In the genomic region with DNA sequence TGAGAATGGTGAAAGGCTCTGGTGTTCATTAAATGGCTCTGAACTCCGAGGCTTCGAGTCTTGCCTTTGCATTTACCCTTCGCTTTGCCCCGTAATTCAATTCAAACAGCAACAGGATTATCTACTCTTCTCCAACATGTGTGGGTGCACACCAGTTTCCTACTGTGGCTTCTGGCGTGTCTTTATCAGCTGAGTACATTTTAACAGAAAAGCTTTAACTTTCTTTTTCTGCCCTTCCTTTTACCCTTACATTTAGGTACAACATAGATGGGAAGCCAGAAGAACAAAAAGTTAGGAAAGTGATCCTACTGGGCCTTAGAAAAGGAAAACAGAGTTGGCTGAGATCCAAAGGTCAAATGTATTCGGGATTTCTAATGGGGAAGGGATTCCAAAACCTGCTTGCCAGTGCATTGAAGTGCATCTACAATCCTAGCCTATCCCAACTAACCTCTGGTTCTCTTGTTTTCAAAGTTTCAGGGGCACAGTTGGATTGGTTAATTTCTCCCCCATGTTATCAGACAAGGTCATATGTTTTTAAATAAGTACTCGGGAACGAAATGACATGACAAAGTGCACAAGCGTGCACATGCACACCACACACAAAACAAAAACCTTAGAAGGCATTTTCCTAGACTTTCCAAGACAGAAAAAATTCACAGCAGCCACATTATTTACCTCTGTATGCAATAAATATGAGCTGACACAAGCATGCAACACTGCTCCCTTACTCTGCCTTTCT, we compare ENCODE assay signal across 24 mouse cellular contexts.
DNase-seq lines count a peak whose midpoint lies in the region; ATAC-seq and TF ChIP-seq lines count a peak whose summit lies in the region.
"Had no signal": no experiment of that assay in that cellular context is flagged by ENCODE, and none has a peak within 500 bp of the region (broad histone marks: within the 10 kb centered on the region; RNA-seq: fewer than 3 reads in every experiment).

No protein-coding gene starts in this region.

- peak; percentile 72 for TF ChIP-seq EP300 in liver, postnatal 0 days (IDR thresholded peaks at IDR 0.05; ENCODE audit: low read depth)

- H3K9me3 ChIP-seq in heart, embryonic 16.5 days (replicated peaks; ENCODE audit: control insufficient read depth, low read length) = no peaks in the 10 kb centered on the region
- H3K9me3 ChIP-seq in liver, postnatal 0 days (ENCODE audit: low read length) = no peaks in the 10 kb centered on the region
- H3K9me3 ChIP-seq: embryonic facial prominence, embryonic 15.5 days; hindbrain, embryonic 10.5 days; kidney, embryonic 15.5 days; midbrain, embryonic 13.5 days had no signal

- H3K27me3 ChIP-seq in heart, embryonic 16.5 days (ENCODE audit: control insufficient read depth, insufficient read depth, low read length) = no peaks in the 10 kb centered on the region
- no peaks in the 10 kb centered on the region for H3K27me3 ChIP-seq in liver, postnatal 0 days (ENCODE audit: insufficient read depth, low read length)
- H3K27me3 ChIP-seq in cerebellum, adult 2 months (ENCODE audit: control insufficient read depth, insufficient read depth, low read length) = no peaks in the 10 kb centered on the region
- H3K27me3 ChIP-seq: embryonic facial prominence, embryonic 15.5 days; kidney, embryonic 15.5 days; midbrain, embryonic 13.5 days had no signal

- 43% methylated on average over 9 of the region's 9 CpGs for WGBS in heart, embryonic 16.5 days
- WGBS in liver, postnatal 0 days (ENCODE audit: insufficient replicate concordance) = 44% methylated on average over 9 of the region's 9 CpGs
- WGBS in cerebellum, adult 2 months = 81% methylated on average over 9 of the region's 9 CpGs

- no peak overlapping the region for H3K4me3 ChIP-seq in heart, embryonic 16.5 days (ENCODE audit: low read length)
- H3K4me3 ChIP-seq in liver, postnatal 0 days (ENCODE audit: low read depth, low read length) = no peak overlapping the region
- no peak overlapping the region for H3K4me3 ChIP-seq in cerebellum, adult 2 months (replicated peaks; ENCODE audit: insufficient read depth, low read depth, low read length)
- H3K4me3 ChIP-seq: embryonic facial prominence, embryonic 15.5 days; heart, adult 2 months; hindbrain, embryonic 10.5 days; kidney, embryonic 15.5 days; midbrain, embryonic 13.5 days; myocyte had no signal

- TF ChIP-seq POLR2A in cerebellum, adult 2 months (IDR thresholded peaks at IDR 0.05; ENCODE audit: borderline replicate concordance, insufficient read depth, low read length) = no peak

- H3K9ac ChIP-seq in heart, embryonic 16.5 days (ENCODE audit: low read length) = no peak overlapping the region
- H3K9ac ChIP-seq in liver, postnatal 0 days (replicated peaks) = no peak overlapping the region
- H3K9ac ChIP-seq: embryonic facial prominence, embryonic 15.5 days; kidney, embryonic 15.5 days; midbrain, embryonic 13.5 days had no signal

- intact Hi-C loops in heart, postnatal 10 days (cut with DNase I) = no loop called here
- intact Hi-C loops in left cerebral cortex, postnatal 4 days (cut with DNase I) = no loop called here

- no peak for DNase-seq in heart, postnatal 10 days
- DNase-seq in R1 (ENCODE audit: low read depth, low spot score) = peak; percentile 61
- DNase-seq in liver, postnatal 0 days = no peak
- DNase-seq in cerebellum, adult 2 months = no peak
- DNase-seq in left cerebral cortex, postnatal 4 days = no peak
- DNase-seq: adrenal gland, postnatal 10 days; B cell, adult 2 months; cerebellum, adult 11 months; cerebellum, postnatal 14 days; embryo, embryonic 11 days; heart, adult 2 months; kidney, postnatal 4 days; lung, adult 2 months; lung, postnatal 4 days; spleen, adult 18-20 months had no signal

- no peak overlapping the region for H3K4me2 ChIP-seq in heart, embryonic 16.5 days (ENCODE audit: low read depth, low read length)
- H3K4me2 ChIP-seq in liver, postnatal 0 days (ENCODE audit: low read depth, low read length) = 0 out of 2 replicates have a peak overlapping the region, but pooled peaks have one; percentile 18
- H3K4me2 ChIP-seq: embryonic facial prominence, embryonic 15.5 days; kidney, embryonic 15.5 days; midbrain, embryonic 13.5 days had no signal

- peak overlapping the region; percentile 73 for H3K27ac ChIP-seq in heart, embryonic 16.5 days (ENCODE audit: low read length)
- 0 out of 2 replicates have a peak overlapping the region, but pooled peaks have one; percentile 3 for H3K27ac ChIP-seq in liver, postnatal 0 days (ENCODE audit: low read depth)
- no peak overlapping the region for H3K27ac ChIP-seq in cerebellum, adult 2 months (ENCODE audit: insufficient read depth, low read length)
- H3K27ac ChIP-seq: embryonic facial prominence, embryonic 15.5 days; heart, adult 2 months; hindbrain, embryonic 10.5 days; hindbrain, postnatal 0 days; kidney, embryonic 15.5 days; midbrain, embryonic 13.5 days had no signal

- H3K4me1 ChIP-seq in heart, embryonic 16.5 days (ENCODE audit: control insufficient read depth, insufficient read depth, low read length) = peaks cover 44% of the 10 kb centered on the region
- no peaks in the 10 kb centered on the region for H3K4me1 ChIP-seq in liver, postnatal 0 days (ENCODE audit: insufficient read depth)
- no peaks in the 10 kb centered on the region for H3K4me1 ChIP-seq in cerebellum, adult 2 months (ENCODE audit: control insufficient read depth, insufficient read depth, low read length)
- H3K4me1 ChIP-seq: embryonic facial prominence, embryonic 15.5 days; hindbrain, embryonic 10.5 days; kidney, embryonic 15.5 days; midbrain, embryonic 13.5 days had no signal

- ATAC-seq in heart, embryonic 16.5 days (replicated peaks; ENCODE audit: extremely low read depth, insufficient read depth, low FRiP score) = no peak
- peak; percentile 53; the same call in 1 of the 2 replicates for ATAC-seq in erythroid progenitor cell, adult 5-6 weeks (replicated peaks; ENCODE audit: low FRiP score, poor library complexity, severe bottlenecking)
- ATAC-seq in liver, postnatal 0 days = peak; percentile 55
- ATAC-seq: hindbrain, postnatal 0 days; intestine, postnatal 0 days; midbrain, embryonic 13.5 days had no signal

- peaks cover 1% of the 10 kb centered on the region for H3K36me3 ChIP-seq in heart, embryonic 16.5 days (ENCODE audit: control insufficient read depth, insufficient read depth)
- no peaks in the 10 kb centered on the region for H3K36me3 ChIP-seq in liver, postnatal 0 days (replicated peaks; ENCODE audit: insufficient read depth, low read length)
- H3K36me3 ChIP-seq: embryonic facial prominence, embryonic 15.5 days; hindbrain, embryonic 10.5 days; midbrain, embryonic 13.5 days had no signal

- no peak for TF ChIP-seq CTCF in liver, postnatal 0 days (IDR thresholded peaks at IDR 0.05; ENCODE audit: low read depth)
- TF ChIP-seq CTCF in cerebellum, adult 2 months (IDR thresholded peaks at IDR 0.05; ENCODE audit: borderline replicate concordance, insufficient read depth, low read depth, low read length) = no peak
